Comparison of ENCODE assay signal across 8 mouse cellular contexts in genomic region chr14:54602613-54603012, GRCm38 (mm10). TPM values are rescaled to one million over a fixed set of nuclear protein-coding genes. Genes with fewer than 3 reads are reported as not detected.
DNase-seq lines count a peak whose midpoint lies in the region; ATAC-seq and TF ChIP-seq lines count a peak whose summit lies in the region.

No protein-coding gene starts in this region.

- peak overlapping the region; percentile 91 for H3K27ac ChIP-seq in lung, postnatal 0 days (ENCODE audit: low read length)
- peak overlapping the region; percentile 81; the same call in 1 of the 2 replicates for H3K27ac ChIP-seq in hindbrain, embryonic 11.5 days (ENCODE audit: low read depth, low read length)
- H3K27ac ChIP-seq in macrophage = peak overlapping the region; percentile 47; the same call in 1 of the 2 replicates

- no peaks in the 10 kb centered on the region for H3K27me3 ChIP-seq in lung, postnatal 0 days (replicated peaks; ENCODE audit: insufficient read depth, low read length)
- H3K27me3 ChIP-seq in hindbrain, embryonic 11.5 days (ENCODE audit: control insufficient read depth, insufficient read depth, low read length) = no peaks in the 10 kb centered on the region

- 38% methylated on average over 4 of the region's 4 CpGs for WGBS in lung, postnatal 0 days
- WGBS in hindbrain, embryonic 11.5 days = 45% methylated on average over 4 of the region's 4 CpGs
- WGBS in macrophage (ENCODE audit: missing documents) = 57% methylated on average over 4 of the region's 4 CpGs

- DNase-seq in lung, postnatal 0 days (ENCODE audit: low spot score) = no peak
- no peak for DNase-seq in lung, postnatal 14 days
- peak; percentile 48 for DNase-seq in embryo, embryonic 11 days
- DNase-seq in hindbrain, embryonic 11.5 days (ENCODE audit: low spot score) = no peak
- no peak for DNase-seq in urinary bladder, postnatal 4 days (ENCODE audit: low spot score in 2 of 2)
- no peak for DNase-seq in gastrocnemius, postnatal 36 days
- DNase-seq in gastrocnemius, postnatal 10 days = no peak

- TF ChIP-seq CTCF in lung, postnatal 0 days (IDR thresholded peaks at IDR 0.05) = no peak

- TF ChIP-seq EP300 in lung, postnatal 0 days (IDR thresholded peaks at IDR 0.05) = no peak

- ATAC-seq in lung, postnatal 0 days = no peak
- peak; percentile 15 for ATAC-seq in hindbrain, embryonic 11.5 days (ENCODE audit: low FRiP score)

- no peaks in the 10 kb centered on the region for H3K9me3 ChIP-seq in lung, postnatal 0 days (ENCODE audit: low read length)
- H3K9me3 ChIP-seq in hindbrain, embryonic 11.5 days (ENCODE audit: control insufficient read depth, low read length) = no peaks in the 10 kb centered on the region

- peak overlapping the region; percentile 66 for H3K9ac ChIP-seq in lung, postnatal 0 days (replicated peaks; ENCODE audit: low read depth)
- peak overlapping the region; percentile 24; the same call in 1 of the 2 replicates for H3K9ac ChIP-seq in hindbrain, embryonic 11.5 days (ENCODE audit: low read depth, low read length)

- H3K36me3 ChIP-seq in lung, postnatal 0 days (ENCODE audit: insufficient read depth, low read length) = no peaks in the 10 kb centered on the region
- H3K36me3 ChIP-seq in hindbrain, embryonic 11.5 days (ENCODE audit: control insufficient read depth, insufficient read depth, low read length) = no peaks in the 10 kb centered on the region
- no peaks in the 10 kb centered on the region for H3K36me3 ChIP-seq in macrophage (ENCODE audit: inconsistent target)

- peak overlapping the region; percentile 46 for H3K4me2 ChIP-seq in lung, postnatal 0 days (replicated peaks; ENCODE audit: low read depth, low read length)
- H3K4me2 ChIP-seq in hindbrain, embryonic 11.5 days (replicated peaks; ENCODE audit: low read depth, low read length) = peak overlapping the region; percentile 42

- intact Hi-C loops in gastrocnemius, postnatal 36 days (cut with DNase I) = no loop called here

- H3K4me1 ChIP-seq in lung, postnatal 0 days (ENCODE audit: insufficient read depth, low read depth, low read length) = no peaks in the 10 kb centered on the region
- no peaks in the 10 kb centered on the region for H3K4me1 ChIP-seq in hindbrain, embryonic 11.5 days (replicated peaks; ENCODE audit: control insufficient read depth, insufficient read depth, low read length)

- H3K4me3 ChIP-seq in lung, postnatal 0 days (ENCODE audit: low read depth, low read length) = peak overlapping the region; percentile 65
- peak overlapping the region; percentile 56 for H3K4me3 ChIP-seq in hindbrain, embryonic 11.5 days (ENCODE audit: low read depth, low read length)
- peak overlapping the region; percentile 33 for H3K4me3 ChIP-seq in macrophage (ENCODE audit: inconsistent target)

- H3K79me2 ChIP-seq in macrophage (ENCODE audit: inconsistent target) = no peaks in the 10 kb centered on the region

RNA-seq across cellular contexts. Expression of gene 4931414P19Rik, which starts 3.2 kb away (rescaled TPM):
- polyA plus RNA-seq in lung, postnatal 0 days (2015; fragmentation: Nextera tagmentation; extraction: Ambion mirVana) = 3.8 and 6.2 TPM in 2 replicates
- polyA plus RNA-seq in hindbrain, embryonic 11.5 days (2014; fragmentation: Nextera tagmentation; extraction: Ambion mirVana) = 6.2 and 6.9 TPM in 2 replicates
- 1 to 10 TPM in 22 of 26 experiments, under 1 TPM in 3, not detected in 1; 0.29 to 7.5 (median 3.6) TPM for total RNA-seq in macrophage (2018; cell fraction: chromatin; rRNA removed)
- total RNA-seq in macrophage (2018; cell fraction: cytosol; rRNA removed) = 1 to 10 TPM in 24 of 26 experiments, under 1 TPM in 2; 0.72 to 5.2 (median 3.5) TPM
- total RNA-seq in macrophage (2018; cell fraction: nucleus; rRNA removed) = 1 to 10 TPM in 25 of 26 experiments, under 1 TPM in 1; 0.63 to 8.5 (median 4.4) TPM
- 3.5 to 3.9 TPM (median 3.7 TPM) in 3 replicates for polyA plus RNA-seq in macrophage (2018)
- 1 to 10 TPM; 1.5 to 3.3 TPM for total RNA-seq in gastrocnemius, postnatal 36 days (2021)
- 1 to 10 TPM; 3.1 to 5.1 TPM for total RNA-seq in gastrocnemius, postnatal 10 days (2021)

RNA-seq across cellular contexts. Expression of gene Psmb5, which starts 15.2 kb away (rescaled TPM):
- polyA plus RNA-seq in lung, postnatal 0 days (2015; fragmentation: Nextera tagmentation; extraction: Ambion mirVana) = 231 and 251 TPM in 2 replicates
- polyA plus RNA-seq in hindbrain, embryonic 11.5 days (2014; fragmentation: Nextera tagmentation; extraction: Ambion mirVana) = 439 and 455 TPM in 2 replicates
- total RNA-seq in macrophage (2018; cell fraction: chromatin; rRNA removed) = 10 to 100 TPM in 12 of 26 experiments, 1 to 10 TPM in 14; 3.2 to 33.4 (median 9.8) TPM
- total RNA-seq in macrophage (2018; cell fraction: cytosol; rRNA removed) = 100 to 1,000 TPM in 23 of 26 experiments, 10 to 100 TPM in 3; 81.5 to 193 (median 130) TPM
- total RNA-seq in macrophage (2018; cell fraction: nucleus; rRNA removed) = 10 to 100 TPM; 15.1 to 99.8 (median 40.0) TPM
- polyA plus RNA-seq in macrophage (2018) = 32.9 to 235 TPM (median 122 TPM) in 3 replicates
- total RNA-seq in gastrocnemius, postnatal 36 days (2021) = 100 to 1,000 TPM; 167 to 169 TPM
- total RNA-seq in gastrocnemius, postnatal 10 days (2021) = 100 to 1,000 TPM; 183 to 207 TPM

RNA-seq across cellular contexts. Expression of gene Psmb11, which starts 18.6 kb away (rescaled TPM):
- polyA plus RNA-seq in lung, postnatal 0 days (2015; fragmentation: Nextera tagmentation; extraction: Ambion mirVana) = 0.04 TPM in 1 of 2 replicates, not detected in the other
- not detected in 2 replicates for polyA plus RNA-seq in hindbrain, embryonic 11.5 days (2014; fragmentation: Nextera tagmentation; extraction: Ambion mirVana)
- not detected for total RNA-seq in macrophage (2018; cell fraction: chromatin; rRNA removed)
- not detected for total RNA-seq in macrophage (2018; cell fraction: cytosol; rRNA removed)
- total RNA-seq in macrophage (2018; cell fraction: nucleus; rRNA removed) = not detected
- not detected in 3 replicates for polyA plus RNA-seq in macrophage (2018)
- under 1 TPM in 1 of 2 experiments, not detected in 1; 0.26 TPM for total RNA-seq in gastrocnemius, postnatal 36 days (2021)
- not detected for total RNA-seq in gastrocnemius, postnatal 10 days (2021)

RNA-seq across cellular contexts. Expression of gene Ajuba, which starts 25.3 kb away (rescaled TPM):
- 40.0 and 46.4 TPM in 2 replicates for polyA plus RNA-seq in lung, postnatal 0 days (2015; fragmentation: Nextera tagmentation; extraction: Ambion mirVana)
- 23.2 and 29.4 TPM in 2 replicates for polyA plus RNA-seq in hindbrain, embryonic 11.5 days (2014; fragmentation: Nextera tagmentation; extraction: Ambion mirVana)
- total RNA-seq in macrophage (2018; cell fraction: chromatin; rRNA removed) = 1 to 10 TPM in 2 of 26 experiments, under 1 TPM in 11, not detected in 13; 0.26 to 2.5 (median 0.47) TPM
- total RNA-seq in macrophage (2018; cell fraction: cytosol; rRNA removed) = under 1 TPM; 0.07 to 0.74 (median 0.29) TPM
- 1 to 10 TPM in 5 of 26 experiments, under 1 TPM in 19, not detected in 2; 0.12 to 1.7 (median 0.38) TPM for total RNA-seq in macrophage (2018; cell fraction: nucleus; rRNA removed)
- 0.33 to 0.94 TPM (median 0.66 TPM) in 3 replicates for polyA plus RNA-seq in macrophage (2018)
- total RNA-seq in gastrocnemius, postnatal 36 days (2021) = 1 to 10 TPM; 1.8 to 2.1 TPM
- total RNA-seq in gastrocnemius, postnatal 10 days (2021) = 1 to 10 TPM; 7.5 to 9.9 TPM

RNA-seq across cellular contexts. Expression of gene Gm17606, which starts 38.1 kb away (rescaled TPM):
- polyA plus RNA-seq in lung, postnatal 0 days (2015; fragmentation: Nextera tagmentation; extraction: Ambion mirVana) = not detected in 2 replicates
- polyA plus RNA-seq in hindbrain, embryonic 11.5 days (2014; fragmentation: Nextera tagmentation; extraction: Ambion mirVana) = not detected in 2 replicates
- not detected for total RNA-seq in macrophage (2018; cell fraction: chromatin; rRNA removed)
- total RNA-seq in macrophage (2018; cell fraction: cytosol; rRNA removed) = not detected
- total RNA-seq in macrophage (2018; cell fraction: nucleus; rRNA removed) = not detected
- not detected in 3 replicates for polyA plus RNA-seq in macrophage (2018)
- total RNA-seq in gastrocnemius, postnatal 36 days (2021) = not detected
- total RNA-seq in gastrocnemius, postnatal 10 days (2021) = not detected
